Mouse (Mus musculus): ENCODE results near the gene Nfatc3.

- TF ChIP-seq MYOD1 (IDR thresholded peaks at IDR 0.05; ENCODE audit: control insufficient read depth, insufficient read length, low read depth) (no peak), CTCF (IDR thresholded peaks at IDR 0.05; ENCODE audit: control insufficient read depth, insufficient read depth, insufficient read length) (no peak), USF1 (IDR thresholded peaks at IDR 0.05; ENCODE audit: low read depth) (peak; percentile 46), MAX (IDR thresholded peaks at IDR 0.05) (peak; percentile 34)
Measured at GRCm38 (mm10) chr8:106127054-106127453, 68.4 kb downstream of the Nfatc3 start.

Data from C2C12 (cell line).